Mouse (Mus musculus): ENCODE measurements around the gene Hist1h1e. TPM values are rescaled to one million over a fixed set of nuclear protein-coding genes. Genes with fewer than 3 reads are reported as not detected.
"Not testable (repeated sequence)": the region's sequence is repeated elsewhere in the genome, so short reads cannot be mapped to it uniquely, and the experiment has no call there.

Gene Hist1h1e
- polyA plus RNA-seq, 1 experiment = not detected

DNA sequence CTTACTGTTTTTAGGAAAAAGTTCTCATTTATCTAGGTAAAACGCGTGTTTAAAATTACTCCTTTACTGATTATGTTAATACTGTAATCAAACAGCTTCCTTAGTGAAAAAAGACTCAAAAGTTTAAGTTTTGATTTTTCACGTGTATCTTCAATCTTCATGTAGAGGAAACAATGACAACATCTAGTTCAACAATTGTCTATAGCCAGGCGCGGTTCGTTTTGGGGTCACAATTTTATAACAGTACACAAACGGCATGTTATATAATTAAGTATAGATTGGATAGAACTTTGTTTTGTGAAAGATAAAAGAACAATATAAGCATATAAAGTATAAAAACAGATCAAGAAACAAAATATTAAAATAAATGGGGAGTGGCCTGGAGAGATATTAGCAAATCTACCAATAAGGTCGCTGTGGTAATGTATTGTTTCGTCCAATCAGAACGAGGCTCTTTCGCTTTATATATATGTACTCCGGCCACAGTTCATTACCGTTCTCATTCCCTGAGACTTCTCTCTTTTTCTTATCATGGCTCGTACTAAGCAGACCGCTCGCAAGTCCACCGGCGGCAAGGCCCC, 47.0 kb downstream of the Hist1h1e start, which contains the start of gene Hist1h3d:
Gene Hist1h3d, plus strand, starts transcription at position 493 of the 581 bp plus-strand sequence.
- TF ChIP-seq CTCF (IDR thresholded peaks at IDR 0.05; ENCODE audit: insufficient read depth, low read depth, low read length) = no peak
- under 1% methylated on average over 18 of the region's 18 CpGs for WGBS
- Histone ChIP-seq H3K27ac (ENCODE audit: insufficient read depth, low read depth, low read length) (peak within 1 kb of the TSS; percentile 82), H3K4me1 (ENCODE audit: control insufficient read depth, insufficient read depth, low read length) (peaks cover 6% of the 10 kb centered on the region), H3K4me3 (ENCODE audit: insufficient read depth, low read depth, low read length) (peak within 1 kb of the TSS; percentile 67)

DNA sequence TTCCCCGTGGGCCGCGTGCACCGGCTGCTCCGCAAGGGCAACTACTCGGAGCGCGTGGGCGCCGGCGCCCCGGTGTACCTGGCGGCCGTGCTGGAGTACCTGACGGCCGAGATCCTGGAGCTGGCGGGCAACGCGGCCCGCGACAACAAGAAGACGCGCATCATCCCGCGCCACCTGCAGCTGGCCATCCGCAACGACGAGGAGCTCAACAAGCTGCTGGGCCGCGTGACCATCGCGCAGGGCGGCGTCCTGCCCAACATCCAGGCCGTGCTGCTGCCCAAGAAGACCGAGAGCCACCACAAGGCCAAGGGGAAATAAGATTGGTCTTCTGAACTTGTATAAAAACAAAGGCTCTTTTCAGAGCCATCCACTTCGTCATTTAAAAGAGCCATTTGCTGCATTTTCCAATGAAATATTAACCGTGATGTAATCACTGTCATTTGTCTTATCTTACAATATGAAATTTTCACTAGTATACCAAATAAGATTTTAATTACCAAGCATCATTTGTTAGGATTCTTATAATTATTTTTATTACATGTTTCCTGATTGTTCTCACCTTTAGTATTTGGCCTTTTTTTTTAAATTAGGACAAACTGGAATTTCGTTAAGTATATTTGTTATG, 47.7 kb downstream of the Hist1h1e start:
- not testable (repeated sequence) for H3K4me1 ChIP-seq (ENCODE audit: control insufficient read depth, insufficient read depth, low read length)
- Histone ChIP-seq H3K4me3 (ENCODE audit: insufficient read depth, low read depth, low read length) (peak overlapping the region; percentile 56), H3K27ac (ENCODE audit: insufficient read depth, low read depth, low read length) (peak overlapping the region; percentile 67; the same call in 1 of the 2 replicates)
- WGBS = under 1% methylated on average over 16 of the region's 39 CpGs

DNA sequence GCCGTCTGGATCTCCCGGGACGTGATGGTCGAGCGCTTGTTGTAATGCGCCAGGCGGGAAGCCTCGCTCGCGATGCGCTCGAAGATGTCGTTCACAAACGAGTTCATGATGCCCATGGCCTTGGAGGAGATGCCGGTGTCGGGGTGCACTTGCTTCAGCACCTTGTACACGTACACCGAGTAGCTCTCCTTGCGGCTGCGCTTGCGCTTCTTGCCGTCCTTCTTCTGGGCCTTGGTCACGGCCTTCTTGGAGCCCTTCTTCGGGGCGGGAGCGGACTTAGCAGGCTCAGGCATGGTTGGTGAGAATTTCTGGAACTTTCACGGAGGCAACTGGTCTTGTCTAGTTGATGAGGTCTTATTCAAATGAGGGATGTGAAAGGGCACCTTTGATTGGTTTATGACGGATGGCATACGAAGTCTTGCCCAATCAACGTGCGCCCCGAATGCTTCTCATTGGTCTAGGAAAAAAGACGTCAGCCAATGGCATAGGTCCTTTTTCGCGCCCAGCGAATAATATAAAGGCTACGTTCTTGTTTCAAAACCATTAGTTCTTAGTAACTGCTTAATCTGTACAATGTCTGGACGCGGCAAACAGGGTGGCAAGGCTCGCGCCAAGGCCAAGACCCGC, 48.3 kb downstream of the Hist1h1e start, which contains the start of the genes Hist1h2bf and Hist1h2ad:
Gene Hist1h2bf, minus strand, starts transcription at position 299 of the 627 bp plus-strand sequence.
Gene Hist1h2ad, plus strand, starts transcription at position 484 of the 627 bp plus-strand sequence.
- peak within 1 kb of the TSS; percentile 56 for H3K4me3 ChIP-seq (ENCODE audit: insufficient read depth, low read depth, low read length)
- H3K27ac ChIP-seq (ENCODE audit: insufficient read depth, low read depth, low read length) = peak within 1 kb of the TSS; percentile 95
- under 1% methylated on average over 42 of the region's 42 CpGs for whole genome bisulfite sequencing
- H3K4me1 ChIP-seq (ENCODE audit: control insufficient read depth, insufficient read depth, low read length) = not testable (repeated sequence)

DNA sequence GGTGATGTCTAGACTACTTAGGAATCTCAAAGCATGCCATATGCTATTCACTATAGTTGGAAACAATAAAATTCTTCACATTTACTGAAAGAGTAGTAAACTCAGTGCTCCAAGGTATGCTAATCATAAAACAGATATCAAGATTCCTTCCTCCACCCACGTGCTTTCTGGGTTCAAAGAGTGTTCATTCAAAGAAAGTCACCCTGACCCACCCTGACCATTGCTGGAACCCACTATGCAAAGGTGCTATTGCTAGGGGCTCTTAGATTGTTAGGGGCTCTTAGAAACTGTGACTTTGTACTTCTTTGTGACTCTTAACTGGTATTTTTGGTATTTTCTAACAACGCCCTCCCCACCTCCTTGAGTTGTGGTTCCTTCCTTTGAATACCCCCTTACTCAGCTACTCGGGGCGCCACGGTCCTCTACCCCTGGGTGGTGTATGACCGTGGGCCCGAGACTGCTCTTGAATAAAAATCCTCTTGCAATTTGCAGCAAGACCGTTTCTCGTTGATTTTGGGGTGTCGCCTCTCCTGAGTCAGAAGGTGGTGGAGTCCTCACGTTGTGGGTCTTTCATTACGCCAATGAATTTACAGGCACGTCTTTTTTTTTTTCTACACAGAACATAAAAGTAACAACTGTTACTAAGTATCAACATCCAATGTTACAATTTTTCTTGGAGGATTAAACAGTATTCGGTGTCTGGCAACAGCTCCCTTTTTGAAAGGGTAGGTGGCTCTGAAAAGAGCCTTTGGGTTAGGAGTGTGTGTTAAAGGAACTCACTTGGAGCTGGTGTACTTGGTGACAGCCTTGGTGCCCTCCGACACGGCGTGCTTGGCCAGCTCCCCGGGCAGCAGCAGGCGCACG, 49.1 kb downstream of the Hist1h1e start:
- peak overlapping the region; percentile 95 for H3K27ac ChIP-seq (ENCODE audit: insufficient read depth, low read depth, low read length)
- WGBS = 4% methylated on average over 20 of the region's 20 CpGs
- H3K4me3 ChIP-seq (ENCODE audit: insufficient read depth, low read depth, low read length) = peak overlapping the region; percentile 56
- not testable (repeated sequence) for H3K4me1 ChIP-seq (ENCODE audit: control insufficient read depth, insufficient read depth, low read length)

DNA sequence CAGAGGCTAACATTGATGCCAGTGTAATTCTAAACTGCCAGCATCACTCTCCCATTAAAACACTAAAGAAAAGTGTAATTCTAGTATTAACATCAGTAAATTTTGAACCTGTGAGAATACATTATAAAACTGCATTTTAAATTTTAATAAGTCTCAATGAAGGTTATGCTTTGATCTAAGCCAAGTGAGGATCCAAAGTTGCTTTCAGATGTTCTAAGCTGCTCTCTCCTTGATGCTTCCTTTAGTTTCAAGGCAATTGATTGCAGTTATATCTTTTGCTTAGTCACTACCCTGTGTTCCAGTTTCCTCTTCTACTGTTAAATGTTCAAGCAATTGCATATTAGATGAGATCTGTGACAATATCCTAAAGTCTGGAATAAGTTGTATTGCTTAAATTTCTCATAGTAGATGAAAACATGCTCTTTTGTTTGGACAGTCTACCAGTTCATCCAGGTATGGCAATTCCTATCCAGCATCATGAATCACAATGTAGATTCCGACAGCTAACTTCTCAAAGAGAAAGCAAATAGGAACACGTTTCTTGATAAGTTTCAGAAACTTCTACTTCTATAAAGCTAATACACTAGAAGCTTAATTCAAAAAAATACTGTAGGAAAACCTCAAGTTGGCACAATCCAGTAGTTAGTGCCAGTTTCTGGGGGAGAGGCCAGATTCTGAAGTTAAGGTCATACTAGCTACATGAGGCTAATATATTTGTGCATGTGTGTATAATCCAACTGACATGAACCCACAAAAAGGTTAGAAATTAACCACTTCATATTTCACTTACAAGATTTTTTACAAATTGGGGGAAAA, 49.9 kb downstream of the Hist1h1e start:
- H3K4me3 ChIP-seq (ENCODE audit: insufficient read depth, low read depth, low read length) = no peak overlapping the region

DNA sequence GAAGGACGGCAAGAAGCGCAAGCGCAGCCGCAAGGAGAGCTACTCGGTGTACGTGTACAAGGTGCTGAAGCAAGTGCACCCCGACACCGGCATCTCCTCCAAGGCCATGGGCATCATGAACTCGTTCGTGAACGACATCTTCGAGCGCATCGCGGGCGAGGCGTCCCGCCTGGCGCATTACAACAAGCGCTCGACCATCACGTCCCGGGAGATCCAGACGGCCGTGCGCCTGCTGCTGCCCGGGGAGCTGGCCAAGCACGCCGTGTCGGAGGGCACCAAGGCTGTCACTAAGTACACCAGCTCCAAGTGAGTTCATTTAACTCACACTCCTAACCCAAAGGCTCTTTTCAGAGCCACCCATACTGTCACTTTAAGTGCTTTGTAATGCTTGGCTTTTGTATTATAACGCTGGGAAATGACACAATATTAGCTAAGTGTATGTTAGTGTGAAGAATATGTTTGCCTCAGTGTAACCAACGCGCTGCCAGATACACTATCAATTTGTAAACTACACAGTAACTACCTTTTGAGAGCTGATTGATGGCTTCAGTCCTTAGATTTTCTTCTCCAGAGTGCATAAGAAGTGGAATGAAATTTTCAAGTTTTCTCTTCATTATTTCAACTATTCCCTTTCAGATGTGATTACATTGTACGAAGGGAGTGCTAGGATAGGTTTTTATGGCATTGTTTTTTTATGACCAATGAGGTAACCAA, 50.7 kb downstream of the Hist1h1e start:
- peak overlapping the region; percentile 54 for H3K4me3 ChIP-seq (ENCODE audit: insufficient read depth, low read depth, low read length)
- WGBS = under 1% methylated on average over 17 of the region's 34 CpGs
- H3K4me1 ChIP-seq (ENCODE audit: control insufficient read depth, insufficient read depth, low read length) = not testable (repeated sequence)
- H3K27ac ChIP-seq (ENCODE audit: insufficient read depth, low read depth, low read length) = peak overlapping the region; percentile 96

More for the DNA sequence above, 49.9 kb downstream of the Hist1h1e start:
- H3K4me1 ChIP-seq (ENCODE audit: control insufficient read depth, insufficient read depth, low read length) = peaks cover 6% of the 10 kb centered on the region
- H3K27ac ChIP-seq (ENCODE audit: insufficient read depth, low read depth, low read length) = no peak overlapping the region
- 25% methylated on average over 2 of the region's 2 CpGs for WGBS
- no peak for TF ChIP-seq CTCF (IDR thresholded peaks at IDR 0.05; ENCODE audit: insufficient read depth, low read depth, low read length)
- TF ChIP-seq POLR2A (IDR thresholded peaks at IDR 0.05; ENCODE audit: insufficient read depth, low read depth, low read length) = no peak

DNA sequence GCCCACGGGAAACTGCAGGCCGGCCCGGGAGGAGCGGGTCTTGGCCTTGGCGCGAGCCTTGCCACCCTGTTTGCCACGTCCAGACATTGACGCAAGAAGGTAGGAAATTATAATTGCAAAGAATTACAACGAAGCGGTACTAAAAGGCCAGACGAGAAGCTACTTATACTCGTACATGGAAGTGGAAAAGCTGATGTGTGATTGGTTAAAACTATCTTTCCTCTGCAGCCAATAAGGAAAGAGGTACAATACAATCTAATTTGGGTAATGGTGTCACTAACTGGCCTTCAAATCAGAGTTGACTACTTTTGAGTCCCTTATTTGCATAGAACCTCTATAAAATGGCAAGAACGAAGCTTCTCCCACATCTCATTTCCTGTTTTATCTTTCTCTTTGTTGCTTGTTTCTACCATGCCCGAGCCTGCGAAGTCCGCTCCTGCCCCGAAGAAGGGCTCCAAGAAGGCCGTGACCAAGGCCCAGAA, 51.3 kb downstream of the Hist1h1e start, which contains the start of the genes Hist1h2ae and Hist1h2bg:
Gene Hist1h2ae, minus strand, starts transcription at position 199 of the 482 bp plus-strand sequence.
Gene Hist1h2bg, plus strand, starts transcription at position 375 of the 482 bp plus-strand sequence.
- Histone ChIP-seq H3K4me1 (ENCODE audit: control insufficient read depth, insufficient read depth, low read length) (peaks cover 6% of the 10 kb centered on the region), H3K27ac (ENCODE audit: insufficient read depth, low read depth, low read length) (peak within 1 kb of the TSS; percentile 96), H3K4me3 (ENCODE audit: insufficient read depth, low read depth, low read length) (peak within 1 kb of the TSS; percentile 54)
- TF ChIP-seq POLR2A (IDR thresholded peaks at IDR 0.05; ENCODE audit: insufficient read depth, low read depth, low read length) (no peak), CTCF (IDR thresholded peaks at IDR 0.05; ENCODE audit: insufficient read depth, low read depth, low read length) (no peak)
- WGBS = 0% methylated on average over 18 of the region's 18 CpGs

Other genes with a start within 250 kb of the Hist1h1e start
- not detected in 2 replicates for gene Abt1, start 198.7 kb downstream of the Hist1h1e start, polyA plus RNA-seq (2012; ENCODE audit: insufficient read depth, insufficient read length, low replicate concordance, missing spikeins)
- not detected in 2 replicates for gene Btn1a1, start 156.7 kb downstream of the Hist1h1e start, polyA plus RNA-seq (2012; ENCODE audit: insufficient read depth, insufficient read length, low replicate concordance, missing spikeins)
- gene Btn2a2, start 133.7 kb downstream of the Hist1h1e start, polyA plus RNA-seq (2012; ENCODE audit: insufficient read depth, insufficient read length, low replicate concordance, missing spikeins) = not detected in 2 replicates
- gene Hist1h4h, start 91.5 kb downstream of the Hist1h1e start, polyA plus RNA-seq (2012; ENCODE audit: insufficient read depth, insufficient read length, low replicate concordance, missing spikeins) = not detected in 2 replicates
- not detected in 2 replicates for gene Hist1h2af, start 88.7 kb downstream of the Hist1h1e start, polyA plus RNA-seq (2012; ENCODE audit: insufficient read depth, insufficient read length, low replicate concordance, missing spikeins)
- not detected in 2 replicates for gene Hist1h3g, start 87.1 kb downstream of the Hist1h1e start, polyA plus RNA-seq (2012; ENCODE audit: insufficient read depth, insufficient read length, low replicate concordance, missing spikeins)
- gene Hist1h2bh, start 79.2 kb downstream of the Hist1h1e start, polyA plus RNA-seq (2012; ENCODE audit: insufficient read depth, insufficient read length, low replicate concordance, missing spikeins) = not detected in 2 replicates
- not detected in 2 replicates for gene Hist1h3f, start 78.5 kb downstream of the Hist1h1e start, polyA plus RNA-seq (2012; ENCODE audit: insufficient read depth, insufficient read length, low replicate concordance, missing spikeins)
- not detected in 2 replicates for gene Hist1h4f, start 70.9 kb downstream of the Hist1h1e start, polyA plus RNA-seq (2012; ENCODE audit: insufficient read depth, insufficient read length, low replicate concordance, missing spikeins)
- gene Hist1h1d, start 69.3 kb downstream of the Hist1h1e start, polyA plus RNA-seq (2012; ENCODE audit: insufficient read depth, insufficient read length, low replicate concordance, missing spikeins) = not detected in 2 replicates
- gene Hist1h3e, start 60.2 kb downstream of the Hist1h1e start, polyA plus RNA-seq (2012; ENCODE audit: insufficient read depth, insufficient read length, low replicate concordance, missing spikeins) = not detected in 2 replicates
- gene Hist1h2ae, start 51.3 kb downstream of the Hist1h1e start, polyA plus RNA-seq (2012; ENCODE audit: insufficient read depth, insufficient read length, low replicate concordance, missing spikeins) = not detected in 2 replicates
- gene Hist1h2bg, start 51.2 kb downstream of the Hist1h1e start, polyA plus RNA-seq (2012; ENCODE audit: insufficient read depth, insufficient read length, low replicate concordance, missing spikeins) = not detected in 2 replicates
- gene Hist1h2bf, start 48.4 kb downstream of the Hist1h1e start, polyA plus RNA-seq (2012; ENCODE audit: insufficient read depth, insufficient read length, low replicate concordance, missing spikeins) = not detected in 2 replicates
- not detected in 2 replicates for gene Hist1h2ad, start 48.2 kb downstream of the Hist1h1e start, polyA plus RNA-seq (2012; ENCODE audit: insufficient read depth, insufficient read length, low replicate concordance, missing spikeins)
- not detected in 2 replicates for gene Hist1h3d, start 46.8 kb downstream of the Hist1h1e start, polyA plus RNA-seq (2012; ENCODE audit: insufficient read depth, insufficient read length, low replicate concordance, missing spikeins)
- gene Hist1h4d, start 41.0 kb downstream of the Hist1h1e start, polyA plus RNA-seq (2012; ENCODE audit: insufficient read depth, insufficient read length, low replicate concordance, missing spikeins) = not detected in 2 replicates
- not detected in 2 replicates for gene Hist1h2be, start 1.4 kb downstream of the Hist1h1e start, polyA plus RNA-seq (2012; ENCODE audit: insufficient read depth, insufficient read length, low replicate concordance, missing spikeins)
- gene Hist1h2ac, start 61.4 kb upstream of the Hist1h1e start, polyA plus RNA-seq (2012; ENCODE audit: insufficient read depth, insufficient read length, low replicate concordance, missing spikeins) = not detected in 2 replicates
- gene Hist1h2bc, start 61.6 kb upstream of the Hist1h1e start, polyA plus RNA-seq (2012; ENCODE audit: insufficient read depth, insufficient read length, low replicate concordance, missing spikeins) = not detected in 2 replicates
- gene Hist1h1t, start 73.3 kb upstream of the Hist1h1e start, polyA plus RNA-seq (2012; ENCODE audit: insufficient read depth, insufficient read length, low replicate concordance, missing spikeins) = not detected in 2 replicates
- gene Hist1h4c, start 75.9 kb upstream of the Hist1h1e start, polyA plus RNA-seq (2012; ENCODE audit: insufficient read depth, insufficient read length, low replicate concordance, missing spikeins) = not detected in 2 replicates
- not detected in 2 replicates for gene Hfe, start 88.3 kb upstream of the Hist1h1e start, polyA plus RNA-seq (2012; ENCODE audit: insufficient read depth, insufficient read length, low replicate concordance, missing spikeins)
- not detected in 2 replicates for gene Hist1h1c, start 116.2 kb upstream of the Hist1h1e start, polyA plus RNA-seq (2012; ENCODE audit: insufficient read depth, insufficient read length, low replicate concordance, missing spikeins)
- not detected in 2 replicates for gene Hist1h3c, start 123.0 kb upstream of the Hist1h1e start, polyA plus RNA-seq (2012; ENCODE audit: insufficient read depth, insufficient read length, low replicate concordance, missing spikeins)
- gene Hist1h2bb, start 124.2 kb upstream of the Hist1h1e start, polyA plus RNA-seq (2012; ENCODE audit: insufficient read depth, insufficient read length, low replicate concordance, missing spikeins) = not detected in 2 replicates
- not detected in 2 replicates for gene Hist1h2ab, start 128.6 kb upstream of the Hist1h1e start, polyA plus RNA-seq (2012; ENCODE audit: insufficient read depth, insufficient read length, low replicate concordance, missing spikeins)
- gene Hist1h3b, start 129.7 kb upstream of the Hist1h1e start, polyA plus RNA-seq (2012; ENCODE audit: insufficient read depth, insufficient read length, low replicate concordance, missing spikeins) = not detected in 2 replicates
- not detected in 2 replicates for gene Hist1h4b, start 134.5 kb upstream of the Hist1h1e start, polyA plus RNA-seq (2012; ENCODE audit: insufficient read depth, insufficient read length, low replicate concordance, missing spikeins)
- not detected in 2 replicates for gene Hist1h4a, start 138.7 kb upstream of the Hist1h1e start, polyA plus RNA-seq (2012; ENCODE audit: insufficient read depth, insufficient read length, low replicate concordance, missing spikeins)
- gene Hist1h3a, start 139.8 kb upstream of the Hist1h1e start, polyA plus RNA-seq (2012; ENCODE audit: insufficient read depth, insufficient read length, low replicate concordance, missing spikeins) = not detected in 2 replicates
- not detected in 2 replicates for gene Hist1h1a, start 141.1 kb upstream of the Hist1h1e start, polyA plus RNA-seq (2012; ENCODE audit: insufficient read depth, insufficient read length, low replicate concordance, missing spikeins)
- gene Trim38, start 147.4 kb upstream of the Hist1h1e start, polyA plus RNA-seq (2012; ENCODE audit: insufficient read depth, insufficient read length, low replicate concordance, missing spikeins) = not detected in 2 replicates
- gene Slc17a2, start 184.4 kb upstream of the Hist1h1e start, polyA plus RNA-seq (2012; ENCODE audit: insufficient read depth, insufficient read length, low replicate concordance, missing spikeins) = not detected in 2 replicates
- gene Slc17a3, start 216.9 kb upstream of the Hist1h1e start, polyA plus RNA-seq (2012; ENCODE audit: insufficient read depth, insufficient read length, low replicate concordance, missing spikeins) = not detected in 2 replicates
- not detected in 2 replicates for gene Slc17a1, start 245.2 kb upstream of the Hist1h1e start, polyA plus RNA-seq (2012; ENCODE audit: insufficient read depth, insufficient read length, low replicate concordance, missing spikeins)

All from olfactory bulb, adult 2 months (tissue).